9 mouse cellular contexts compared by ENCODE assay signal in genomic region chr4:82502611-82503010, GRCm38 (mm10).
DNase-seq lines count a peak whose midpoint lies in the region; ATAC-seq and TF ChIP-seq lines count a peak whose summit lies in the region.
"Had no signal": no experiment of that assay in that cellular context is flagged by ENCODE, and none has a peak within 500 bp of the region (broad histone marks: within the 10 kb centered on the region; RNA-seq: fewer than 3 reads in every experiment).

No protein-coding gene starts in this region.

- 10% methylated on average over 2 of the region's 2 CpGs for WGBS in lung, postnatal 0 days
- 28% methylated on average over 2 of the region's 2 CpGs for WGBS in forebrain, embryonic 16.5 days
- WGBS in liver, embryonic 11.5 days = 72% methylated on average over 2 of the region's 2 CpGs
- 23% methylated on average over 2 of the region's 2 CpGs for WGBS in stomach, embryonic 16.5 days

- peak overlapping the region; percentile 89 for H3K4me2 ChIP-seq in lung, postnatal 0 days (replicated peaks; ENCODE audit: low read depth, low read length)
- peak overlapping the region; percentile 53 for H3K4me2 ChIP-seq in forebrain, embryonic 16.5 days (ENCODE audit: low read length)
- H3K4me2 ChIP-seq in liver, embryonic 11.5 days = peak overlapping the region; percentile 70
- H3K4me2 ChIP-seq in stomach, embryonic 16.5 days (ENCODE audit: low read depth, low read length) = peak overlapping the region; percentile 95

- no peak overlapping the region for H3K27ac ChIP-seq in lung, postnatal 0 days (ENCODE audit: low read length)
- H3K27ac ChIP-seq in forebrain, embryonic 16.5 days (ENCODE audit: low read length) = peak overlapping the region; percentile 87
- H3K27ac ChIP-seq in liver, embryonic 11.5 days (ENCODE audit: low read depth, low read length) = no peak overlapping the region
- peak overlapping the region; percentile 57; the same call in 1 of the 2 replicates for H3K27ac ChIP-seq in stomach, embryonic 16.5 days (ENCODE audit: low read length)

- no peaks in the 10 kb centered on the region for H3K36me3 ChIP-seq in lung, postnatal 0 days (ENCODE audit: insufficient read depth, low read length)
- no peaks in the 10 kb centered on the region; the same call in 1 of the 2 replicates for H3K36me3 ChIP-seq in forebrain, embryonic 16.5 days (ENCODE audit: control insufficient read depth, insufficient read depth)
- no peaks in the 10 kb centered on the region for H3K36me3 ChIP-seq in liver, embryonic 11.5 days (ENCODE audit: control insufficient read depth, insufficient read depth, low read length)
- peaks cover 8% of the 10 kb centered on the region; the same call in 1 of the 2 replicates for H3K36me3 ChIP-seq in stomach, embryonic 16.5 days (ENCODE audit: control insufficient read depth, insufficient read depth, low read length)

- TF ChIP-seq CTCF in lung, postnatal 0 days (IDR thresholded peaks at IDR 0.05) = no peak

- no peak for ATAC-seq in lung, postnatal 0 days
- no peak for ATAC-seq in forebrain, embryonic 16.5 days
- ATAC-seq in liver, embryonic 11.5 days (replicated peaks; ENCODE audit: low FRiP score) = no peak
- no peak for ATAC-seq in stomach, embryonic 16.5 days (ENCODE audit: insufficient read depth, low FRiP score)

- H3K9me3 ChIP-seq in lung, postnatal 0 days (ENCODE audit: low read length) = no peaks in the 10 kb centered on the region
- no peaks in the 10 kb centered on the region for H3K9me3 ChIP-seq in forebrain, embryonic 16.5 days (ENCODE audit: control insufficient read depth, low read length)
- H3K9me3 ChIP-seq in liver, embryonic 11.5 days (ENCODE audit: control insufficient read depth, low read length) = no peaks in the 10 kb centered on the region
- H3K9me3 ChIP-seq in stomach, embryonic 16.5 days (replicated peaks; ENCODE audit: control insufficient read depth, low read length) = no peaks in the 10 kb centered on the region

- peaks cover 12% of the 10 kb centered on the region; the same call in 1 of the 2 replicates for H3K4me1 ChIP-seq in lung, postnatal 0 days (ENCODE audit: insufficient read depth, low read depth, low read length)
- 0 out of 2 replicates have a peak, but pooled peaks cover 3% of the 10 kb centered on the region for H3K4me1 ChIP-seq in forebrain, embryonic 16.5 days (replicated peaks; ENCODE audit: control insufficient read depth, insufficient read depth, low read length)
- H3K4me1 ChIP-seq in liver, embryonic 11.5 days (replicated peaks; ENCODE audit: control insufficient read depth, insufficient read depth, low read length) = 0 out of 2 replicates have a peak, but pooled peaks cover 6% of the 10 kb centered on the region
- H3K4me1 ChIP-seq in stomach, embryonic 16.5 days (ENCODE audit: control insufficient read depth, insufficient read depth, low read length) = peaks cover 33% of the 10 kb centered on the region

- H3K4me3 ChIP-seq in lung, postnatal 0 days (ENCODE audit: low read depth, low read length) = peak overlapping the region; percentile 81
- H3K4me3 ChIP-seq in forebrain, embryonic 16.5 days (replicated peaks; ENCODE audit: low read length) = peak overlapping the region; percentile 94
- H3K4me3 ChIP-seq in liver, embryonic 11.5 days (ENCODE audit: low read depth, low read length) = peak overlapping the region; percentile 40
- peak overlapping the region; percentile 98 for H3K4me3 ChIP-seq in stomach, embryonic 16.5 days (replicated peaks; ENCODE audit: low read length)

- no peak for DNase-seq in lung, postnatal 0 days (ENCODE audit: low spot score)
- no peak for DNase-seq in lung, postnatal 4 days
- DNase-seq in liver, embryonic 11.5 days (ENCODE audit: low spot score) = no peak
- no peak for DNase-seq in thymus, postnatal 14 days
- DNase-seq in spleen, postnatal 4 days (ENCODE audit: low spot score in 2 of 2) = no peak
- DNase-seq in cerebellum, adult 9-11 months = no peak
- DNase-seq: kidney, adult 9 months had no signal

- H3K9ac ChIP-seq in lung, postnatal 0 days (replicated peaks; ENCODE audit: low read depth) = peak overlapping the region; percentile 24
- H3K9ac ChIP-seq in forebrain, embryonic 16.5 days (replicated peaks; ENCODE audit: low read depth, low read length) = peak overlapping the region; percentile 68
- no peak overlapping the region for H3K9ac ChIP-seq in liver, embryonic 11.5 days (ENCODE audit: low read depth, low read length)
- peak overlapping the region; percentile 66 for H3K9ac ChIP-seq in stomach, embryonic 16.5 days (ENCODE audit: low read length)

- H3K27me3 ChIP-seq in lung, postnatal 0 days (replicated peaks; ENCODE audit: insufficient read depth, low read length) = no peaks in the 10 kb centered on the region
- H3K27me3 ChIP-seq in forebrain, embryonic 16.5 days (replicated peaks; ENCODE audit: control insufficient read depth, insufficient read depth, low read length) = no peaks in the 10 kb centered on the region
- H3K27me3 ChIP-seq in liver, embryonic 11.5 days (replicated peaks; ENCODE audit: control insufficient read depth, insufficient read depth, low read length) = peaks cover 42% of the 10 kb centered on the region
- H3K27me3 ChIP-seq in stomach, embryonic 16.5 days (ENCODE audit: control insufficient read depth, insufficient read depth, low read length) = no peaks in the 10 kb centered on the region

- TF ChIP-seq EP300 in lung, postnatal 0 days (IDR thresholded peaks at IDR 0.05) = no peak

Comparison
In these comparisons a context has a peak if more than half of its experiments do, and no peak if none do; other contexts are left out.
1. H3K27ac ChIP-seq: peak in forebrain, embryonic 16.5 days (single experiment) and stomach, embryonic 16.5 days (single experiment); none in lung, postnatal 0 days (single experiment) and liver, embryonic 11.5 days (single experiment).
2. H3K4me3 ChIP-seq: peak in every context shown above with its lines; median percentile 98 in stomach, embryonic 16.5 days; 94 in forebrain, embryonic 16.5 days; 81 in lung, postnatal 0 days; 40 in liver, embryonic 11.5 days.
3. Peak in every context shown above with its lines, with median percentiles within 50 percentile points of each other: H3K4me2 ChIP-seq.